Mouse (Mus musculus) C2C12 (cell line): Measurements from ENCODE around the gene Dhx57. TPM values are rescaled to one million over a fixed set of nuclear protein-coding genes. Genes with fewer than 3 reads are reported as not detected.

Experiments used
- H3K27me3 ChIP-seq: one replicate; pipeline ENCODE4 v1.6.1; 2011; ENCODE audit not compliant: control insufficient read depth, insufficient read depth, insufficient read length
- H3K36me3 ChIP-seq: one replicate; pipeline ENCODE4 v1.6.1; 2011; ENCODE audit not compliant: control insufficient read depth, insufficient read depth
- H3K4me3 ChIP-seq: one replicate; pipeline ENCODE4 v1.5.1; 2011; ENCODE audit warnings: mild to moderate bottlenecking, control low read depth; ENCODE audit not compliant: poor library complexity, insufficient read depth, severe bottlenecking
- H3K79me2 ChIP-seq: one replicate; pipeline ENCODE4 v1.6.1; 2011; ENCODE audit not compliant: control insufficient read depth, insufficient read depth
- H3K79me3 ChIP-seq: one replicate; pipeline ENCODE4 v1.6.1; 2011; ENCODE audit warnings: low read depth, control low read depth
- H3ac ChIP-seq: one replicate; pipeline ENCODE3; 2011; ENCODE audit warnings: low read depth; ENCODE audit not compliant: control insufficient read depth, insufficient read length
- CEBPB ChIP-seq: IDR thresholded peaks from one replicate; pipeline ENCODE4 v1.6.1; 2011; ENCODE audit warnings: low read depth, mild to moderate bottlenecking, control low read depth, moderate library complexity
- CTCF ChIP-seq: IDR thresholded peaks from one replicate; pipeline ENCODE4 v1.5.1; 2011; ENCODE audit not compliant: control insufficient read depth, insufficient read depth, insufficient read length
- FOSL1 ChIP-seq: IDR thresholded peaks from one replicate; pipeline ENCODE4 v1.8.0; 2011; ENCODE audit warnings: mild to moderate bottlenecking, low read length; ENCODE audit not compliant: poor library complexity, insufficient read depth, severe bottlenecking
- MAX ChIP-seq: IDR thresholded peaks from one replicate; pipeline ENCODE4 v1.6.1; 2011; ENCODE audit warnings: mild to moderate bottlenecking, control low read depth
- MYOD1 ChIP-seq: IDR thresholded peaks from one replicate; pipeline ENCODE4 v1.6.1; 2011; ENCODE audit warnings: low read depth; ENCODE audit not compliant: control insufficient read depth, insufficient read length
- MYOG ChIP-seq: IDR thresholded peaks from one replicate; pipeline ENCODE4 v1.6.1; 2011; ENCODE audit not compliant: control insufficient read depth, insufficient read length; ENCODE audit errors: extremely low read depth
- USF1 ChIP-seq: IDR thresholded peaks from one replicate; pipeline ENCODE4 v1.6.1; 2011; ENCODE audit warnings: low read depth, mild to moderate bottlenecking, control low read depth, moderate library complexity
- polyA plus RNA-seq: library from polyadenylated mRNA; unstranded; fragments of >200 nt; fragmentation: generic; extraction: Trizol; gene quantifications from one replicate; pipeline ENCODE4 v1.2.1, GENCODE M21; 2012; ENCODE audit warnings: missing spikeins

Dhx57 gene
- polyA plus RNA-seq, 1 experiment = 6.1 TPM

GRCm38 (mm10) chr17:80193075-80193474, 97.2 kb downstream of the Dhx57 start:
- TF ChIP-seq USF1 (no peak), MAX (no peak), MYOD1 (no peak), CTCF (no peak), CEBPB (no peak), FOSL1 (no peak), MYOG (no peak)
- Histone ChIP-seq H3K79me3 (no peaks in the 10 kb centered on the region), H3ac (no peak overlapping the region), H3K27me3 (no peaks in the 10 kb centered on the region), H3K36me3 (peaks cover 33% of the 10 kb centered on the region), H3K4me3 (no peak overlapping the region), H3K79me2 (no peaks in the 10 kb centered on the region)

Other genes starting within 250 kb of the Dhx57 start
- 33.8 TPM for gene Hnrnpll, start 228.1 kb downstream of the Dhx57 start, polyA plus RNA-seq
- gene Galm, start 163.0 kb downstream of the Dhx57 start, polyA plus RNA-seq = 3.7 TPM
- gene Srsf7, start 83.2 kb downstream of the Dhx57 start, polyA plus RNA-seq = 228 TPM
- 0.01 TPM for gene Ttc39d, start 83.0 kb downstream of the Dhx57 start, polyA plus RNA-seq
- 28.4 TPM for gene Gemin6, start 66.0 kb downstream of the Dhx57 start, polyA plus RNA-seq
- 12.4 TPM for gene Morn2, start 273 bp downstream of the Dhx57 start, polyA plus RNA-seq
- gene Arhgef33, start 16.9 kb upstream of the Dhx57 start, polyA plus RNA-seq = not detected
- gene Gm10190, start 83.1 kb upstream of the Dhx57 start, polyA plus RNA-seq = not detected
- 4.2 TPM for gene Sos1, start 190.0 kb upstream of the Dhx57 start, polyA plus RNA-seq